Mouse (Mus musculus) testis, adult 2 months (tissue): ENCODE results near the gene Lyar. TPM values are rescaled to one million over a fixed set of nuclear protein-coding genes. Genes with fewer than 3 reads are reported as not detected.

ENCODE experiments used
- H3K27ac ChIP-seq: fragments of 200-500 bp; 2 replicates; pipeline ENCODE4 v1.5.1; 2012; ENCODE audit warnings: low read depth, low read length; ENCODE audit not compliant: control insufficient read depth, insufficient read depth
- H3K27me3 ChIP-seq: fragments of 200-500 bp; 2 replicates; pipeline ENCODE4 v1.6.1; 2012; ENCODE audit warnings: mild to moderate bottlenecking, low read length, moderate library complexity; ENCODE audit not compliant: control insufficient read depth, insufficient read depth
- H3K36me3 ChIP-seq: fragments of 200-500 bp; 2 replicates; pipeline ENCODE4 v1.6.1; 2012; ENCODE audit warnings: mild to moderate bottlenecking, low read length; ENCODE audit not compliant: control insufficient read depth, insufficient read depth
- H3K4me1 ChIP-seq: fragments of 200-500 bp; 2 replicates; pipeline ENCODE4 v1.6.1; 2012; ENCODE audit warnings: low read length; ENCODE audit not compliant: control insufficient read depth, insufficient read depth
- H3K4me3 ChIP-seq: fragments of 200-500 bp; 2 replicates; pipeline ENCODE4 v1.5.1; 2012; ENCODE audit warnings: low read depth, mild to moderate bottlenecking, low read length, moderate library complexity, mixed read lengths; ENCODE audit not compliant: control insufficient read depth
- CTCF ChIP-seq: fragments of 200-500 bp; IDR thresholded peaks from 2 replicates; pipeline ENCODE4 v1.5.1; 2012; ENCODE audit warnings: low read depth, mild to moderate bottlenecking, inconsistent platforms, low read length, moderate library complexity; ENCODE audit not compliant: control insufficient read depth, insufficient read depth, insufficient replicate concordance
- POLR2A ChIP-seq: fragments of 200-500 bp; IDR thresholded peaks from 2 replicates; pipeline ENCODE4 v1.6.1; 2012; ENCODE audit warnings: low read depth, mild to moderate bottlenecking, inconsistent platforms, low read length, moderate library complexity; ENCODE audit not compliant: control insufficient read depth
- polyA plus RNA-seq: library from polyadenylated mRNA; depleted of rRNA; stranded (reverse); fragments of >200 nt; gene quantifications from 2 replicates; pipeline ENCODE4 v1.2.3, GENCODE M21; 2012

Gene Lyar
- polyA plus RNA-seq, 1 experiment: 361 TPM

DNA sequence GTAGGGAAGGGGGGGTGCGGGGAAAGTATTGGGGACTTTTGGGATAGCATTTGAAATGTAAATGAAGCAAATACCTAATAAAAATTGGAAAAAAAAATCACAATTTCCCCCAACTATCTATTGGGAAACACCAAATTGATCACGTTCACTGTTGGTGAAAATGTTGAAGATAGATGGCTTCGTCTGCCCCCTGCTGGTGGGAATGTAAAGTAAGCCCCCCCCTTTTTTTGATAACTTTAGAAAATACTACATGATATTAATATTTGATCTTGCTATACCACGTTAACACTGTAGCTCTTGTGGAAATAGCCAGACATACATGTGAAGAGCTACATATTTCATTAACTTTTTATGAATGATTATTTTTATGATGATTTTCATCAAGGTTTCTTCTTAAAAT, 34.9 kb downstream of the Lyar start:
- no peak overlapping the region for H3K4me3 ChIP-seq
- no peak overlapping the region for H3K27ac ChIP-seq
- TF ChIP-seq POLR2A (no peak), CTCF (no peak)
- H3K27me3 ChIP-seq: no peaks in the 10 kb centered on the region
- no peaks in the 10 kb centered on the region; the same call in 1 of the 2 replicates for H3K4me1 ChIP-seq
- H3K36me3 ChIP-seq: no peaks in the 10 kb centered on the region

DNA sequence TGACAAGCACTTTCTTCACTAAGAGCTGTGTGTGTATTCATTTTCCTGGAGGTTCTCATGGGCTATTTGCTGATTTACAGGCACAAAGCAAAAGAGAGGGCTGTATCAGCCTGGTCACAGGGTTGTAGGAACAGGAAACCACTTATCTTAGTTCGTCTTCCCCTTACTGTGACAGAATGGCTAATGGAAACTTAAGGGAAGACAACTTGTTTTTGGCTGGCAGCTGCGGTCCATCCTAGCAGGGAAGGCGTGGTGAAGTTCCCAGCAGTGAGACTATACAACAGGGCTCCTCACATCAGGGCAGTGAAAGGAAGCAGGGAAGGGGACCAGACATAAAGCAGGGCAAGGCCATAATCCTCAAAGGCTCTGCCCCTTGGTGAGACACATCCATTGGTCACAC, 35.4 kb downstream of the Lyar start:
- H3K4me3 ChIP-seq: no peak overlapping the region
- TF ChIP-seq CTCF (no peak), POLR2A (no peak)
- no peaks in the 10 kb centered on the region for H3K27me3 ChIP-seq
- H3K4me1 ChIP-seq: no peaks in the 10 kb centered on the region; the same call in 1 of the 2 replicates
- H3K36me3 ChIP-seq: no peaks in the 10 kb centered on the region
- no peak overlapping the region for H3K27ac ChIP-seq

DNA sequence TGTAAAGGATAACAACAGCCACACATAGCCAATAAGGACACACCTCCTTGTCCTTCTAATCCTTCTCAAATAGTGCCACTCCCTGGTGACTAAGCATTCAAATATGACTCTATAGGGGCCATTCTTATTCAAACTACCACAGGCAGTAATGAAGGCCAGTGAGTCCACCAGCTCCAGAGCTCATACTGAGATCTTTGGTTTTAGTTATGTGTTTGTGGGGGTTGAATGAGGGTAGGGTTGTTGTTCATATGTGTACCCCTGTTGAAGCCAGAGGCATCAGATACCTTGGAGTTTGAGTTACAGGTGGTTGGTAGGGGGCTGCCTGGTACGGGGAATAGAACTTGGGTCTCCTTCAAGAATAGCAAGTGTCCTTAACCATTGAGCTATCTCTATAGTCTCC, 36.3 kb downstream of the Lyar start:
- no peaks in the 10 kb centered on the region for H3K27me3 ChIP-seq
- no peaks in the 10 kb centered on the region for H3K36me3 ChIP-seq

DNA sequence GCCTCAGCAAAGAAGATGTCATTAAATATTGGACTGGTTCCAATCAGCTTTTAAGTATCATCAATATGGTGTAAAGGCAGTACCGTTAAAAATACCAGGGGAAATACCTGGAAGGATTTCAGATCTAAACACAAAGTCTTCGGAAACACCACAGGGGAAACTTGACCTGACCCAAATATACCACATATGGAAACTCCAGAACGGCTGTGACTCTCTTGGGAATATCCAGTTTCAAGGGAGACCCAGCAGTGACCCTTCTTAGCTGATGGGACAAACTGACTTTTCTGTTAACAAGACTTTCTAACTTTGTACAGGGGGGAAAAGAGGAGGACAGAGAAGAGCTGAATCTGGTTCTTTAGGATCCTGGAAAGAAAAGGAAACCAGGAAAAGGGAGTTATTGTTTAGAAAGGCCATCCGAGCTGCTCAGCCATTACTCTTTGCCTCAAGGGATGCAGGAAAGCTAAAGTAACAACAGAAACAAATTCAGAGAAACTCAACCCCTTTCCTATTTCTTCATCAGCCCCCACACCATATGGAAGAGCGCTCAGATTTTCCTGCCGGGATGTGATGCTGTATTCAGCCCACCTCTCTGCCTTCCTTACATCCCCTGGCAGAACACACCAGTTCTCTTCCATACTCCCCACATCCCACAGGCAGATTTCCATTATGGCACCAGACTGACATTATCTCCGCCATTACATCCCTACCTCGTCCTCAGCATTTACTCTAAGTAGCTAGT, 37.9 kb downstream of the Lyar start:
- no peak for TF ChIP-seq CTCF
- no peak for TF ChIP-seq POLR2A
- Histone ChIP-seq H3K36me3 (peaks cover 1% of the 10 kb centered on the region; the same call in 1 of the 2 replicates), H3K4me1 (no peaks in the 10 kb centered on the region; the same call in 1 of the 2 replicates), H3K4me3 (no peak overlapping the region), H3K27ac (no peak overlapping the region), H3K27me3 (no peaks in the 10 kb centered on the region)

More for the DNA sequence above, 36.3 kb downstream of the Lyar start:
- no peaks in the 10 kb centered on the region; the same call in 1 of the 2 replicates for H3K4me1 ChIP-seq
- no peak overlapping the region for H3K4me3 ChIP-seq
- no peak overlapping the region for H3K27ac ChIP-seq
- TF ChIP-seq CTCF (no peak), POLR2A (no peak)

DNA sequence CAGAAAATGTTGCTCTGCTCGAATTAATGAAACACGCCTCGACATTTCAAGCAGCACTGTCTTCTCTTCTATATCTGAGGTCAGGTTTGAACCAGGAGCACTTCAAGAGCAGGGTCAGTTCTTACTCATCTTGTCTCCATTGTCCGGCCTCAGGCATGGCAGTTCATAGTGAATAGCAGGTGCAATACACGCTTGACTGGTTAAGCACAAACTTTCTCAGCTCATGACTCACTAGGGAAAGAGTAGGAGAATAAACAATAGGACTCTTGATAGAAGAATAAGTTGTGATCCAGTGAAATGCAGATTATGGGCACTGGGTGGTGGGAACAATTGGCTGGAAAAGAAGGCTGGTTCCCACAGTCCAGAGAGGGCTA, 38.5 kb downstream of the Lyar start:
- TF ChIP-seq POLR2A (no peak), CTCF (no peak)
- Histone ChIP-seq H3K27ac (no peak overlapping the region), H3K4me1 (no peaks in the 10 kb centered on the region; the same call in 1 of the 2 replicates), H3K36me3 (peaks cover 1% of the 10 kb centered on the region; the same call in 1 of the 2 replicates), H3K27me3 (no peaks in the 10 kb centered on the region), H3K4me3 (no peak overlapping the region)

DNA sequence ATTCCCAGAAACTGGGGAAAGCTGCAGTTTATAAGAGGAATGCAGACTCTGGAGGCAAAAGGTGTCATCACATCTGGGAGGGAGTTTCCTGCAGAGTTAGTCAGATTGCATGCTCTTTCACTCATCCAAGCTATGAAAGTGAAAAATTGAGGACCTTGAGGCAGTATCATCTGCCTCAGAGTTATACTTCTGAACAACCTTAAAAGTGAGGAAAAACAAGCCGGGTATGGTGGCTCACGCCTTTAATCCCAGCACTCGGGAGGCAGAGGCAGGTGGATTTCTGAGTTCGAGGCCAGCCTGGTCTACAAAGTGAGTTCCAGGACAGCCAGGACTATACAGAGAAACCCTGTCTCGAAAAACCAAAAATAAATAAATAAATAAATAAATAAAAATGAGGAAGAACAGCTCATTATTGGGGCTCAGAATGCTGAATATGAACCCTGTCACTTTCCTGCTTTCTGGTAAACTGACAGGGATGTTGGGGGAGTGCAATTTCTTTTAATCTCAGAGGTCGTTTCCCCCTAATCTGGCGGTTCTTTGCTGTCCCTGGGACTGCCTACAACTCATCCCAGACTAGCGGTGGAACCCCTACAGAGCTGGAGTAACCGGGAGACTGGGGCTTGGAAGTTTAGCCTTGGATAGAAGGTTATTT, 39.3 kb downstream of the Lyar start:
- H3K4me3 ChIP-seq: peak overlapping the region; percentile 92
- peaks cover 1% of the 10 kb centered on the region; the same call in 1 of the 2 replicates for H3K36me3 ChIP-seq
- no peaks in the 10 kb centered on the region for H3K27me3 ChIP-seq
- H3K4me1 ChIP-seq: no peaks in the 10 kb centered on the region; the same call in 1 of the 2 replicates
- TF ChIP-seq CTCF (no peak), POLR2A (no peak)
- peak overlapping the region; percentile 86 for H3K27ac ChIP-seq

DNA sequence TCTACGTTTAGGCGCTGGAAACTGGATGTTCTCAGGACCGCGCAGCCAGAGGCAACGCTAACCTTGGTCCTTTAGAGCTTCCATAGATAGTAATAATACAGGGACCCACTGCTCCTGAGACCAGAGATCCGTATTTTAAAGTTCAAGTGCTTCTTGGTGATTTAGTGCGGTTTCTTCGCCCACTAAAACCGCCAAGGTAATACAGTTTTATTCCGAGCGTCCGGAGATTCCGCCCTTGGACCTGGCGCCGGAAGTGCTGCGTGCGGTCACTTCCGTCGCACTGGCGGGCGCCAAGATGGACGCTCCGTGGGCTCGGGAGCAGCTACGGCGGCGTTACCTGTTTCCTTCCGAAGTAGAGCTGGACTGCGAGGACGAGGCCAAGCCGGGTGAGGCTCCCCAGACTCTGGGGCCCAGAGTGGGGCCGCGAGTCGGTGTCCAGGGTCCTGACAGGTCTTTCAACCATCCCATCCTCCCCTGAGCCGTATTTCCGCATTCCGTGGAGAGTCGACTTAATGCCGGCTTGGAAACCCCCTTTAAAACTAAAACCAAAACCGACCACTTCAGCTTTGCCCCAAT, 39.9 kb downstream of the Lyar start, which contains the start of gene Tmem128:
Gene Tmem128 (plus strand): TSS at position 79 of the 576 bp plus-strand sequence.
- H3K27me3 ChIP-seq: no peaks in the 10 kb centered on the region
- peak within 1 kb of the TSS; percentile 86 for H3K27ac ChIP-seq
- peak within 1 kb of the TSS; percentile 92 for H3K4me3 ChIP-seq
- peaks cover 1% of the 10 kb centered on the region; the same call in 1 of the 2 replicates for H3K36me3 ChIP-seq
- TF ChIP-seq CTCF: no peak
- TF ChIP-seq POLR2A: peak; percentile 88
- no peaks in the 10 kb centered on the region; the same call in 1 of the 2 replicates for H3K4me1 ChIP-seq
